Mouse (Mus musculus) intestine, postnatal 0 days (tissue): ENCODE results near the gene Ehd3. TPM values are rescaled to one million over a fixed set of nuclear protein-coding genes. Genes with fewer than 3 reads are reported as not detected.

Experiments
- ATAC-seq: fragments of 200-750 bp; cut with Nextera tagmentation; 2 replicates; pipeline ENCODE4 v1.8.0; 2017; ENCODE audit warnings: mild to moderate bottlenecking, moderate TSS enrichment, moderate library complexity
- H3K27ac ChIP-seq: fragments of 300-500 bp; sonication (generic); 2 replicates; pipeline ENCODE4 v1.5.1; 2014; ENCODE audit warnings: mild to moderate bottlenecking, low read depth, low read length, moderate library complexity
- H3K27me3 ChIP-seq: fragments of 300-500 bp; sonication (generic); replicated peaks from 2 replicates; pipeline ENCODE4 v1.6.1; 2014; ENCODE audit warnings: low read length, mixed read lengths; ENCODE audit not compliant: control insufficient read depth, insufficient read depth
- H3K36me3 ChIP-seq: fragments of 300-500 bp; sonication (generic); 2 replicates; pipeline ENCODE4 v1.6.1; 2014; ENCODE audit warnings: mild to moderate bottlenecking, moderate library complexity; ENCODE audit not compliant: control insufficient read depth, insufficient read depth
- H3K4me1 ChIP-seq: fragments of 300-500 bp; sonication (generic); replicated peaks from 2 replicates; pipeline ENCODE4 v1.6.1; 2014; ENCODE audit warnings: antibody characterized with exemption, low read length, mixed read lengths; ENCODE audit not compliant: control insufficient read depth, insufficient read depth
- H3K4me2 ChIP-seq: fragments of 300-500 bp; sonication (generic); replicated peaks from 2 replicates; pipeline ENCODE4 v1.6.1; 2014; ENCODE audit warnings: low read depth, mild to moderate bottlenecking, moderate library complexity
- H3K4me3 ChIP-seq: fragments of 300-500 bp; sonication (generic); 2 replicates; pipeline ENCODE4 v1.5.1; 2014; ENCODE audit warnings: low read depth, low read length
- H3K9ac ChIP-seq: fragments of 300-500 bp; sonication (generic); 2 replicates; pipeline ENCODE4 v1.6.1; 2014; ENCODE audit warnings: mild to moderate bottlenecking, low read depth, low read length
- H3K9me3 ChIP-seq: fragments of 300-500 bp; sonication (generic); 2 replicates; pipeline ENCODE4 v1.6.1; 2016; ENCODE audit warnings: mixed run types; ENCODE audit not compliant: control insufficient read depth
- CTCF ChIP-seq: sonication (generic); IDR thresholded peaks from 2 replicates; pipeline ENCODE4 v1.5.1; 2016; ENCODE audit warnings: low read depth, mild to moderate bottlenecking, control low read depth, antibody characterized with exemption, moderate library complexity
- WGBS: fragments of 180-500 bp; shearing (Covaris S2); extraction: QIAGEN DNeasy Blood & Tissue Kit; methylation state at CpG from one replicate; pipeline ENCODE4 v1.1.7; 2014; 5-methylcytosine and 5-hydroxymethylcytosine counted together
- polyA plus RNA-seq: library from polyadenylated mRNA; unstranded; fragments of >200 nt; fragmentation: Nextera tagmentation; extraction: Ambion mirVana; gene quantifications from 2 replicates; pipeline ENCODE4 v1.2.1, GENCODE M21; 2015

Ehd3 gene
- polyA plus RNA-seq, 1 experiment from 2014 or later: 5.0 TPM

GRCm38 (mm10) chr17:73813031-73813660, 9.2 kb downstream of the Ehd3 start:
- TF ChIP-seq CTCF: no peak
- Histone ChIP-seq H3K27me3 (no peaks in the 10 kb centered on the region), H3K4me1 (no peaks in the 10 kb centered on the region), H3K9me3 (no peaks in the 10 kb centered on the region), H3K9ac (no peak overlapping the region), H3K36me3 (no peaks in the 10 kb centered on the region), H3K27ac (no peak overlapping the region), H3K4me3 (no peak overlapping the region), H3K4me2 (no peak overlapping the region)
- 71% methylated on average over 8 of the region's 8 CpGs for WGBS
- no peak for ATAC-seq

- Histone ChIP-seq H3K9me3 (no peaks in the 10 kb centered on the region), H3K4me2 (no peak overlapping the region), H3K4me3 (no peak overlapping the region), H3K27ac (no peak overlapping the region), H3K4me1 (no peaks in the 10 kb centered on the region), H3K36me3 (no peaks in the 10 kb centered on the region), H3K27me3 (no peaks in the 10 kb centered on the region), H3K9ac (no peak overlapping the region)
- WGBS: 86% methylated on average over 6 of the region's 6 CpGs
- no peak for TF ChIP-seq CTCF
- no peak for ATAC-seq
These were observed 10.7 kb downstream of the Ehd3 start for GRCm38 (mm10) chr17:73814500-73815190.

GRCm38 (mm10) chr17:73817697-73818380, 13.9 kb downstream of the Ehd3 start:
- Histone ChIP-seq H3K4me1 (no peaks in the 10 kb centered on the region), H3K9me3 (no peaks in the 10 kb centered on the region), H3K27me3 (no peaks in the 10 kb centered on the region), H3K27ac (no peak overlapping the region), H3K4me3 (no peak overlapping the region), H3K9ac (no peak overlapping the region), H3K4me2 (no peak overlapping the region), H3K36me3 (no peaks in the 10 kb centered on the region)
- whole genome bisulfite sequencing: 75% methylated on average over 9 of the region's 9 CpGs
- no peak for ATAC-seq
- TF ChIP-seq CTCF: no peak

- Histone ChIP-seq H3K9ac (no peak overlapping the region), H3K4me3 (no peak overlapping the region), H3K27ac (no peak overlapping the region), H3K9me3 (no peaks in the 10 kb centered on the region), H3K27me3 (no peaks in the 10 kb centered on the region), H3K4me1 (no peaks in the 10 kb centered on the region), H3K36me3 (no peaks in the 10 kb centered on the region), H3K4me2 (no peak overlapping the region)
- no peak for TF ChIP-seq CTCF
- ATAC-seq: no peak
- WGBS: 69% methylated on average over 4 of the region's 4 CpGs
These were observed 15.0 kb downstream of the Ehd3 start for GRCm38 (mm10) chr17:73818936-73819335.

GRCm38 (mm10) chr17:73820726-73821125, 16.8 kb downstream of the Ehd3 start:
- H3K27ac ChIP-seq: no peak overlapping the region
- no peaks in the 10 kb centered on the region for H3K9me3 ChIP-seq
- 62% methylated on average over 4 of the region's 4 CpGs for WGBS
- no peak overlapping the region for H3K9ac ChIP-seq
- TF ChIP-seq CTCF: no peak
- no peak for ATAC-seq
- no peaks in the 10 kb centered on the region for H3K4me1 ChIP-seq
- H3K27me3 ChIP-seq: no peaks in the 10 kb centered on the region
- no peaks in the 10 kb centered on the region for H3K36me3 ChIP-seq
- H3K4me2 ChIP-seq: no peak overlapping the region
- no peak overlapping the region for H3K4me3 ChIP-seq

- no peak for ATAC-seq
- 76% methylated on average over 4 of the region's 4 CpGs for WGBS
- no peak overlapping the region for H3K27ac ChIP-seq
- H3K27me3 ChIP-seq: no peaks in the 10 kb centered on the region
- H3K36me3 ChIP-seq: no peaks in the 10 kb centered on the region
- H3K4me3 ChIP-seq: no peak overlapping the region
- no peaks in the 10 kb centered on the region for H3K4me1 ChIP-seq
- H3K9me3 ChIP-seq: no peaks in the 10 kb centered on the region
- H3K9ac ChIP-seq: no peak overlapping the region
- no peak for TF ChIP-seq CTCF
- H3K4me2 ChIP-seq: no peak overlapping the region
These were observed 18.3 kb downstream of the Ehd3 start for GRCm38 (mm10) chr17:73822255-73822654.
